Mouse (Mus musculus) testis, adult 2 months (tissue): ENCODE measurements around the gene Mrpl47.

ENCODE experiments used
- CTCF ChIP-seq: fragments of 200-500 bp; IDR thresholded peaks from 2 replicates; pipeline ENCODE4 v1.5.1; 2012; ENCODE audit warnings: low read depth, mild to moderate bottlenecking, inconsistent platforms, low read length, moderate library complexity; ENCODE audit not compliant: control insufficient read depth, insufficient read depth, insufficient replicate concordance
- POLR2A ChIP-seq: fragments of 200-500 bp; IDR thresholded peaks from 2 replicates; pipeline ENCODE4 v1.6.1; 2012; ENCODE audit warnings: low read depth, mild to moderate bottlenecking, inconsistent platforms, low read length, moderate library complexity; ENCODE audit not compliant: control insufficient read depth

- no peak for TF ChIP-seq POLR2A
- TF ChIP-seq CTCF, result no peak
These were observed 9.5 kb downstream of the Mrpl47 start for GRCm38 (mm10) chr3:32727861-32728260.
